Mouse (Mus musculus) thymus, postnatal 25 days (tissue): Measurements from ENCODE around the gene Itk.
A peak's percentile ranks its signal among the peaks of the same experiment; 100 is the strongest.
"Not testable (repeated sequence)": the region's sequence is repeated elsewhere in the genome, so short reads cannot be mapped to it uniquely, and the experiment has no call there.

Experiments used
- DNase-seq: peaks from one replicate; pipeline ENCODE4 v3.0.0; 2022

Itk gene

GRCm38 (mm10) chr11:46389336-46390117 lies at the start of gene Itk:
Gene Itk (minus strand): TSS chr11:46389515.
- peak; percentile 78 for DNase-seq

- peak; percentile 52 for DNase-seq
Measured at GRCm38 (mm10) chr11:46437459-46438000, 48.2 kb upstream of the Itk start.

DNA sequence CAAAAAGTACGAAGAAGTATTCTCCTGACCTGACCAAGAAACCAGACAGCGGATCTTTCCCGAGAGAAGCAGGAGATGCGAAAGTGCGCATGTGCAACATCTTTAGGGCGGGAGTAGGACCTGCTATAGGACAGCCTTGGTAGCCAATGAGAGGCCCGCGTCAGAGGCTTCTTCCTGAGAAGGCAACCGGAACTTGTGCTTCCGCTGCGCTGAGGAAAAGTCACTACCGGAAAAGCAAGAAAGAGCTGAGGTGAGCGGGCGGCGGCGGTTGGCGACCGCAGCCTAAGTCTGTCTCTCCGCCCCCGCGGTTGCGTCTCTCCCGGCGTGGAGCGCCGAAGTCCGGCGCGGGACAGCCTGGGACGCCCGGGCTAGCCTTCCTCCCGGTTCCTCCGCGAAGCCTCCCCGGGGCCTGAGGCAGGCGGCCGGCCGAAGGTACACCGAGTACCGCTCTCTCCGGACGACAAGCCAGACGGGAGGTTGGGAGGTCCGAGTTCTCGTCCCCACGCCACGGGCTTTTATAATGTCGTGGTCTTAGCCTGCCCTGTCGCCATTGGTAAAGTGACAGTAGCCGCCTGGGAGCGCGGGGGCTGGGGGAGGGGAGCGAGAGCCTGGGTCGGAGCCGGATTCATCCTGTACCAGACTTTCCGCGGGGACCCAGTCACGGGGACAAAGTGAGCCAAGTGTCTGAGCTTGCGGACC lies 47.6 kb upstream of the Itk start, which contains the start of gene Med7:
TSS of gene Med7 (plus strand) at position 166 of the 699 bp plus-strand sequence.
- peak; percentile 92 for DNase-seq

DNA sequence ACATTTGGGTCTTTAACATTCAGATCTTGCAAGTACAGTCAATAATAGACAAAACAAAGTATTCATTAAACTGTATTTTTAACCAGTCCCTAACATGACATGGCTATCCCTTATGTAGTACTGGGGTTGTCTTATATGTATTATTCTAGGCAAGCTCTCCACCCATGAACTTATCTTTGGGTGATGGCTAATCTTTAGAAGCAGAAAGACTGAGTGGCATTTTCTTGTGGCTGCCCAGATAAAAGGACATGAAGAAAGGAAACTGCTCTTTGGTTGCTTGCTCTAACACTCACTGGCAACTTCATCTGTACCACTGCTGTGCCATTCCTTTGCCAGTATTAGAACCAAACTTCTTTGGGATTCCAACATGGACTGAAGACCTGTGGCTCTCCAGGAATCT lies 46.0 kb upstream of the Itk start:
- DNase-seq = no peak

DNA sequence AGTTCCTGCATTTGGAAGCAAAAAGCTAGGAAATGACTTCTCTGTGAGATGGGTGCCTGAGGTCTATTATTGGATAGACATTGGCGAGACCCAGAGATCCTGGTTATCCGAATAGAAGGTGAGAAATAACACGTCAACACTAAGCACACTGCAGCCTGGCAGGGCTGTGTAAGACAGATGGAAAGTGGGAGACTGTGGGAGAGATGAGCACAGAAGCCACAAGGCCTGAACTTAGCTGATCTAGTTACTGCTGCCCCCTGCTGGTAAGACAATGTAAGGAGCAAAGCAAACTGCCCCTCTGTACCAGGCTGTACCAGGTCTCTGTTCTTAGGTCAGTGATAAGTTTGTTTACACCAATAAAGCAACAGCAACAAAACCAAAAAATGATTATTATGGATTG lies 41.8 kb upstream of the Itk start:
- DNase-seq = peak; percentile 89

DNA sequence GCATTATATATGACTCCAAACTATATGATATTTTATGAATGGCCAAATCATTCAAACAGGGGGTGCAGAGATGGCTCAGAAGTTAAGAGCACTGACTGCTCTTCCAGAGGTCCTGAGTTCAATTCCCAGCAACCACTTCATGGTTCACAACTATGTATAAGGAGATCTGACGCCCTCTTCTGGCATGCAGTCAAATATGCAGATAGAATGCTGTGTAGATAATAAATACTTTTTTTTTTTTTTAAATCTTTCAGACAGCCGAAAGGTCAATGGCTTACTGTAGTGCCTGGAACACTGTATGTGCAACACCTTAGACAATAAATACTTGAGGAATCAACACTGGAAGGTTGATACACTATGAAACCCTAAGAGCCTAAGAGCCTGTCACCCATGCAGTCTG lies 40.8 kb upstream of the Itk start:
- no peak for DNase-seq

DNA sequence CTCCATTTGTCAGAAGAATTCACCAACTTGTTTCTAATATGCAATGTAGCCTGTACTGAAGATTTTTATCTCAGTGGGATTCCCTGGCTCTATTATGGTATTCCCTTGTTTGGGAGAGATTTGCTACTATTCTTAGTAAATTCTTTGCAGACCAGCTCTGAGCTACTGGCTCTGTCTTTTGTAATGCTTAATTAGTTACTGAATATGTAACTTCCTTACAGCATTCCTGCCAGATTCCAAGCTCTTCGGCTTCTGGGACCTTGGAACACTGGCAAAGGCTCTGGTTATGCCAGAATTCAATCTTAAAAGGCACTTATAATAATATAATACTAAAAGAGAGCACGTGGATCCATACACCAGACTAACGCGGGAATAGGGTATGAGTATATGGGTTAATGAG lies 38.8 kb upstream of the Itk start:
- DNase-seq = not testable (repeated sequence)

DNA sequence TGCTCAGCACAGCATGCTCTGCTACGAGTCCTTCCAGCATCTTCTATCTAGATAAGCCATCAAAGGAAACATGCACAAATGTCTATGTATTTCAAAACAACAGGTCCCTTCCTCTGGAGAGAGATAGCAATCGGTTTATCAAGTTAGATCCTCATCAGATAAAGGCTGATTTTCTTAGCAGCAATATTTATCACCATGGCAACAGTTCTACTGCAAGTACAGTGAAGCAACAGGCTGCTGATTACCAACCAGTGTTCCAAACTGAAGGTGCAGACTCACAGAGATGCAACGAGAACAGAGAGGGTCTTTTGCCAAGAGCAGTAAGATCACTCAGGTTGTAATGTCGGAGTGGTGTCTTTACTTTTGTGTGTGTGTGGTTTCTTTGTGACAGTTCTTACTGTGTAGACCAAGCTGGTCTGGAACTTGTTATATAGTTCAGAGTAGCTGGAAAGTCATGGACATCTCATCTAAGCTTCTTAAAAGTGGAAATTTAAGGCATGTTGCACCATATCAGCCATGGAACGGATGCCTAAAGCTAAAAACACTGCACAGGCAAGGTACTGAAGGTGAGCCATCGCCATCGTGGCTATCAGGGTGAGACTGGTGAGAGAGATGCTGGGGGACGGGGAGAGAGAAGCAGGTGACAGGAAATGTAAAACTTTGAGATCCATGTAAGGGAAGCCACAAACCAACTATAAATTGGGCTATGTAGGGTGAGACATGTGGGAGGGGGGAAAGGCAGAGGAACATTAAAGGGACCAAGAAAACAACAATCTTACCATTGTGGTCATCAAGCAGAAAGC lies 32.0 kb upstream of the Itk start:
- DNase-seq = peak; percentile 68

- DNase-seq = no peak
Measured at GRCm38 (mm10) chr11:46418860-46419259, 29.5 kb upstream of the Itk start.

DNA sequence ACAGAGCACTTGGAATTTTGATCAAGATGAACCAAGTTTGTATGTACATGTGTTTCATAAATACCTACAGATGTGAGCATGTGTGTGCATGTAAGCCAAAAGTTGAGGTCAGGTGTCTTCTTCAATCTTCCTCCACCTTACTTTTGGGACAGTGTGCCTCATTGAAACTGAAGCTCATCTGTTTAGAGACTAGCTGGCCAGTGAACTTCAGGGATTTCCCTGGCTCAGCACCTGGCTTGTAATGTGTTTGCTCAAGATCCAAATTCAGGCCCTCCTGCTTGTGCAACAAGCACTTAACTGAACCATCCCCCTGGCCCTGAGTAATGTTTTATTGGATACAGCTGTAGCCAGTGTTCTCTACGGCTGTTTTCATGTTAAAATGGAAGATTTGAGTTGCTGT lies 29.1 kb upstream of the Itk start:
- no peak for DNase-seq

DNA sequence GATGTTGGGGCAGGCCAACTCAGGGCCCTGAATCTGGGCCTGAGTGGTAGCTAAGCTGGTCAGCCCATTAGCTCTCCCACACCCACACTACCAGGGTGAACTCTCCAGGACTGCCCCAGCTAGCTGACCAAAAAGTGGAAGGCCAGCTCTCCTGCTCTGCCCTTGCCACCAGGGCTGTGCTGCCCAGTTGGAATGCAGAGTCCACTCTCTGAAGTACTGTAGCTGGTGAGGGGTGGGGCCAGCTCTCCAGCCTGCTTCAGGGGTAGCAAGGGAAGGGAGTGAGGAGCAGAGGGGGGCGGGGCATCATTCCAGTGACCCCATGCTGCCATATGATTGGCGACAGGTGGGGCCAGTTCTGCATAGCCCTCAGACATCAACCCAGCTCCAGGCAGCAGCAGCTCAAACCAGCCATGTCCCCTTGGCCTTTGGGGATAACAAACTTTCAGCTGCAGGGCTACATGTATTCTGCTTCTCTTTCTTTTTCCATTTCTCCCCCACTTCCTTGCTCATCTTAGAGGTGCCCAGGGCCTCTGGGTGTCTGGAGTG lies 20.8 kb upstream of the Itk start:
- DNase-seq = peak; percentile 1

DNA sequence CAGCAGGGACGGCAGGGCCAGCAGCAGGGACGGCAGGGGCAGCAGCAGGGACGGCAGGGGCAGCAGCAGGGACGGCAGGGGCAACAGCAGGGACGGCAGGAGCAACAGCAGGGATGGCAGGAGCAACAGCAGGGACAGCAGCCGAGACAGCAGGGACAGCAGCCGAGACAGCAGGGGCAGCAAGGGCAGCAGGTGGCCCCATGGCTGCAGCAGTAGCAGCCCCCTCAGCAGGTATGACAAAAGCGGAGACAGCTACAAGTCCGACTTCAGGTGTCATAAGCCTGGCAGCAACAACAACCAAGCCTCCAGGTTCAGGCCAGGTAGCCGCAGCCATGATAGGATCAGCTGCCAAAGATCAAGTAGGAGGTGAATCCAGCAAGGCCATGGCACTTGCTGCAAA lies 17.4 kb upstream of the Itk start:
- no peak for DNase-seq

- peak; percentile 70 for DNase-seq
Measured at GRCm38 (mm10) chr11:46404986-46405385, 15.7 kb upstream of the Itk start.

GRCm38 (mm10) chr11:46401555-46401954 lies 12.2 kb upstream of the Itk start:
- DNase-seq = no peak

- peak; percentile 69 for DNase-seq
Measured at GRCm38 (mm10) chr11:46398933-46399383, 9.6 kb upstream of the Itk start.

GRCm38 (mm10) chr11:46398473-46398872 lies 9.2 kb upstream of the Itk start:
- DNase-seq = no peak

GRCm38 (mm10) chr11:46397900-46398299 lies 8.6 kb upstream of the Itk start:
- DNase-seq = no peak

- no peak for DNase-seq
Measured at GRCm38 (mm10) chr11:46396860-46397179, 7.5 kb upstream of the Itk start.

DNA sequence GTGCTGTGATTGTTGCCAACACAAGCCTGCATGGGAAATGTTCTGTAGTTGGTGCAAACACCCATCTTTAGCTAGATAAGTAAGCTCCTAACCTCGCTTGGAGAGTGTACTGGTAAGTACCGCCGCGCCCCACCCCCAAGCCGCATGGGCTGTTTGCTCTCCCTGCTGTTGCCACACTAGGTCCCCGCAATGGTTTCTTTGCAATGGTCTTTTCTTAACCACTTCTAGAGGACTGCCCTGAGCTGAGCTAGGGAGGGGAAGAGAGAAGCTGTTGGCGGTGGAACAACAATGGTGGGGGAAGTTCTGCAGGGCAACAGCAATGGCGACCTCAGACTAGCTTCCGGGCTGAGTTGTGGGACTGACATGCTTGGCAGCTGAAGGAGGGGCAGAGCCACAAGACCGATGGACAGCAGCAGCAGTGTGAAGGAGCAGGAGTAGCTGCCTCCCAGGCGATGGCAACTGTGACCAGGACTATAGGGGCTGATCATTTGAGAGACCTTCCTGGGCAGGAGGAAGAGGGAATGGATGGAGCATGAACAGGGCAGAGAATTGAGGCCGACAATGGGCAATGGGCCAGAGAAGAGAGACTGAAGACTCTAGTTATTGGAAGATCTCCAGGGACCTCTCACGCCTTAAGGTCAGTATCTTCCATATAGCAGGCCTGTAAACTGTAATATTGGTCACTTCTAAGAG lies 7.0 kb upstream of the Itk start, which contains the start of gene Fam71b:
TSS of gene Fam71b (plus strand) at position 393 of the 693 bp plus-strand sequence.
- peak; percentile 76 for DNase-seq

DNA sequence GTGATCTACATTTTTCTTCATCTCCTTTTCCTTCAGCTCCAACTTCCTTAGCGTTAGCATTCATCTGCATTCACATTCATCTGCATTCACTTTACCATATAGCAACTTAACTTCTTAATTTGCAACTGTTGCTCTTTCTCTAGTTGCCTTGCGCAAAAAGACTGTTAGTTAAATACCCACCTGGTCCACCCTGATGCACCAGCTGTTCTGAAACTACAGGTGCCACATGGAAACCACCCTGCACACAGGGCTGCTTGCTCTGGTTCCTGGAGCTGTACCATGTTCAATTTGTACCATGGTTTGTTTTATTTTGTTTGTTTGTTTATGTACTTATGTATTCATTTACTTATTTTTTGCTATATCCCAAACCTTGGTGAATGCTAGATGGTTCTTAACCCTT lies 6.4 kb upstream of the Itk start:
- peak; percentile 64 for DNase-seq

- DNase-seq = no peak
Measured at GRCm38 (mm10) chr11:46395088-46395487, 5.8 kb upstream of the Itk start.

- DNase-seq = no peak
Measured at GRCm38 (mm10) chr11:46393413-46393812, 4.1 kb upstream of the Itk start.
